Mouse (Mus musculus): ENCODE results near the gene Plbd1. TPM values are rescaled to one million over a fixed set of nuclear protein-coding genes. Genes with fewer than 3 reads are reported as not detected.

Gene Plbd1
- total RNA-seq, 2 experiments from 2014 or later = 0.16 to 0.30 TPM

DNA sequence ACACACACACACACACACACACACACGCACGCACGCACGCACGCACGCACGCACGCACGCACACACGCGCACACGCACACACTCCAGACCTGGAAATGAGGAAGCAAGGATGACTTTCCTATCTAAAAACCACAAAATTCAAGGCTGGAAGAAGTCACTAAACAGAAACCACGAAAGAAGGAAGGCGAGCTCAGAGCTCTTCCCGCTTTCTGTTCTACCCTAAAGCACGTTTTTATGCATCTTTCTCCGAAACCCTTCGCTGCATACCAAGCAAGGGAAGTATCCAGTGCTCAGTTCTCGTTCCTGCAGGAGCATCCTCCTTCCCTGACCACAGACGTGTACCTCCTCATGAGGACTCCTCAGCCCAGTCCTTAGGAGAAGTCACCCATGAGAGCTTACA, 7.3 kb downstream of the Plbd1 start:
- no peak for DNase-seq (ENCODE audit: low spot score in 2 of 2)
- intact Hi-C loops (cut with DNase I) = no loop called here

DNA sequence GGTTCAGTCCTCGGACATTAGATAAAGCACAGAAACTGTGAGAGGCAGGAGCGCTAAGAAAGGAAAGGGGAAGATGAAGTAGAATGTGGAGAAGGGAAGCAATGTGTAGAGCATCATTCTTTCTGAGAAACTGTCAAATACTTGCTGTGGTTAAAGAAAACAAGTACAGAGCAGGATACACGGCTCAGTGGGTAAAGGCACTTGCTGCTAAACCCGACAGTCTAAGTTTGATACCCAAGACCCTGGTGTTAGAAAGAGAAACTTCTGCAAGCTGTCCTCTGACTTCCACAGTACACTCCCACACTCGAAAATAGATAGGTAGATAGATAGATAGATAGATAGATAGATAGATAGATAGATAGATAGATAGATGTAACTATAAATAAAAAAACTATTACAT, 8.4 kb downstream of the Plbd1 start:
- intact Hi-C loops (cut with DNase I) = no loop called here

DNA sequence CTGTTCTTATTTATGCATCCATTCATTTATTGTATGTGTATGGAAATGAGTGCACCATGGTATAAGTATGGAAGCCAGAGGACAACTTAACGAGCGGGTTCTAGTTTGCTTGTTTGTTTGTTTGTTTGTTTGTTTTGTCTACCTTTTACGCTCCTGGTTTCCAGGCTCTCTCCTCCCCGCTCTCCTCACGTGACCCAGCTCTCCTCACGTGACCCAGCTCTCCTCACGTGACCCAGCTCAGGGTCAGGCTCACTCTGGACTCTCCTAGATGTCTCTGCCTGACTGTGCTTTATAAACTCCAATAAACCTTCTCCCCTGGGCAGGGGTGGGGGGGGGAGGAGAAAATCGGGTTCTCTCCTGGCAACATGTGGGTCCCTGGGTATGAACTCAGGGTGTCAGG, 11.1 kb downstream of the Plbd1 start:
- intact Hi-C loops (cut with DNase I) = no loop called here
- no peak for DNase-seq (ENCODE audit: low spot score in 2 of 2)

More for the DNA sequence above, 8.4 kb downstream of the Plbd1 start:
- no peak for DNase-seq (ENCODE audit: low spot score in 2 of 2)

DNA sequence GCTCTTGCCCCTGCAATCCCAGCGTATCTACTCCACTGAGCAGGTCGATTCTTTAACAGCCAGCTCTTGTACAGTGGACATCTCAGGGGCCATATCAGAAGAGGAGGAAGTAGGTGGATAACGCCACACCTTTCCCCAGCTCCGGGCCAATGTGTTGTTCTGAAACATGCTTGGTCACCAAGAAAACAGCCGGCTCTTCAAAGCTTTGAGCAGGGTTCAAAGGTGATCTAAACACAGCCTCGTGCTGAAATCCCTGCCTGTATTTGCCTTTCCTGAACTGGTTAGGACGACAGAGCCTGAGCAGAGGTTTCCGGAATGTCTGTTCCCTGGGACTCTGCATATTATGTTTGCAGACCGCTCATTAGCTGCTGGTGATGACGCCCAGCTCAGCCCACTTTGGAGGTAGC, 14.3 kb downstream of the Plbd1 start:
- intact Hi-C loops (cut with DNase I) = no loop called here

DNA sequence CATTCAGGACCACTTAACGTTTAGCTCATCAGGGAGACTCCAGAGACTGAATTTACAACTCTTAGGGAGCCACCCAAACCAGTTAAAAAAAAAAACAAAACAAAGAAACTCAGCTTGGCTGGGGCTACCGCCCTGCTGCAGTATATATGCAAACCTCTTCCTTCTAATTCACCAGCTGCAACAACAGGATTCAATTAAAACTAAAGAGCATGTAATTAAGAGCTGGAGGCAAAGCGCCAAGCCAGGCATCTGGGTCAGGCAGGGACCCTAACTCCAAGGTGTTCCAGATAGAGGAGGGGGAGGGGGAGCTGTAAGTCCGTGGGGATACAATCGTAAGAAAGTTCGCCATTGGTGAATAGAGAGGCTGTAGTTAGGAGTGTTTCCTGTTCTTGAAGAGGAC, 15.5 kb downstream of the Plbd1 start:
- intact Hi-C loops (cut with DNase I) = no loop called here
- DNase-seq (ENCODE audit: low spot score in 2 of 2) = no peak

More for the DNA sequence above, 14.3 kb downstream of the Plbd1 start:
- no peak for DNase-seq (ENCODE audit: low spot score in 2 of 2)

DNA sequence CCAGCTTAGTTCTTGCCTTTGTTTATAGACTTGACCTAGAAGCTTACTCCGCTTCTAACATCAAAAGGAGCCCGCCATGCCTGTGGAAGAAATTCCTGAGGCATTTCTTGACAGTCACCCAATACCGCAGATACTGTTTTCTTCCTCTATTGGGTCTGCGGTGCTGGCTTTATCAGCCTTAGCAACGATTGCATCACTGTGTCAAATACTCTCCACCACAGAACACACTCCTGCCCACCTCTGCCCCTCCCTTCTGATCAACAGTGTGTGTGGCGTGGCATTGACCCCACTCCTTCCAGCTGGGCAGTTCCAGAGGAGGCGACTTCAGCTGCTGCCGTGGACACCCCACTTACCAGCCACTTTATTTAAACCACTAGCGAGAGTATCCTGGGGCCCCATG, 16.0 kb downstream of the Plbd1 start:
- DNase-seq (ENCODE audit: low spot score in 2 of 2) = no peak
- intact Hi-C loops (cut with DNase I) = no loop called here

DNA sequence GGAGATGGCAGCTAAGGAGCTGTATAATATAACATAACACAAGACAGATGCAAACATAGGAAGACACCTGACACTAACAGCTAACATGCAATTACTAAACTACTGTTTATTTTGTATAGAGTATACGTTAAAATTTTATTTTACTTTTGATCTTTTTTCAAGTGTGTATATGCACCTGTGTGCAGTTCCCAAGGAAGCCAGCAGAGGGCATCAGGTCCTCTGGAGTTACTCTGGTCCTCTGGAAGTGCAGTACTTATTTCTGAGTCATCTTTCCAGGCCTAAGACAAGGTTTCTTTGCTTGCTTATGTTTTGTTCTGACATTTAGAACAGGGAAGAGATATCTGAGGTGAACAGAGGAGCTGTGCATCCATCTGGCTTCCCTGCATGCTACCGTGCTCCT, 17.6 kb downstream of the Plbd1 start:
- intact Hi-C loops (cut with DNase I) = no loop called here
- DNase-seq (ENCODE audit: low spot score in 2 of 2) = no peak

DNA sequence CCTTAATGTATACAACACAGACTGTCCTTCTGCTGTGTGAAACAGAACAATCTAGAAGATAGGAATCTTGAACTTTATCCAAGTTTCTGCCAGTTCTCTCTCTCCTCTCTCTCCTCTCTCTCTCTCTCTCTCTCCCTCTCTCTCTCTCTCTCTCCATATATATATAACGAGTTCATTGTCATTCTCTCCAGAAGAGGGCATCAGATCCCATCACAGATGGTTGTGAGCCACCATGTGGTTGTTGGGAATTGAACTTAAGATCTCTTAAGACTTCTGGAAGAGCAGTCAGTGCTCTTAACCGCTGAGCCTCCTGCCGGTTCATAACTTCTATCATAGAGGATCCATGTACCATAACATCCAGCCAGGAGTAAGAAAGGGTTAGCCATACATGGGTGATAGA, 26.7 kb downstream of the Plbd1 start:
- intact Hi-C loops (cut with DNase I) = loop anchor here (5.0 kb wide), 1 partner anchor 107 kb away; no protein-coding TSS in a partner anchor
- DNase-seq (ENCODE audit: low spot score in 2 of 2) = no peak

DNA sequence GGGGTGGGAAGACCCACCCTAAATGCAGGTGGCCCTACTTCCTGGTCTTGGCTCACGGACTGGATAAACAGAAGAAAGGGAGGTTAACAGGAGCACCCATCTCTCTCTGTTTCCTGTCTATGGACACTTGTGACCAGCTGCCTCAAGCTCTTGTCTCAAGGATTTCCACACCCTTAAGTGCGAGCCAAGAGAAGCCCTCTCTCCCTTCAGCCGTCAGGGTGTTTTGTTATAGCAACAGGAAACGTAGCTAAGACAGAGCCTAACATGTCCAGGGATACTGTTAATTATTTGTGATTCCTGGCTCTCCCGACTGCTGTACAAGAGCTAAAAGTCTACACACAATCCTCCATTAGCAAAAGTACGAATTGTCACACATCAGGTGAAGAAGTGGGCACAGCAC, 28.0 kb downstream of the Plbd1 start:
- intact Hi-C loops (cut with DNase I) = no loop called here
- DNase-seq (ENCODE audit: low spot score in 2 of 2) = no peak

DNA sequence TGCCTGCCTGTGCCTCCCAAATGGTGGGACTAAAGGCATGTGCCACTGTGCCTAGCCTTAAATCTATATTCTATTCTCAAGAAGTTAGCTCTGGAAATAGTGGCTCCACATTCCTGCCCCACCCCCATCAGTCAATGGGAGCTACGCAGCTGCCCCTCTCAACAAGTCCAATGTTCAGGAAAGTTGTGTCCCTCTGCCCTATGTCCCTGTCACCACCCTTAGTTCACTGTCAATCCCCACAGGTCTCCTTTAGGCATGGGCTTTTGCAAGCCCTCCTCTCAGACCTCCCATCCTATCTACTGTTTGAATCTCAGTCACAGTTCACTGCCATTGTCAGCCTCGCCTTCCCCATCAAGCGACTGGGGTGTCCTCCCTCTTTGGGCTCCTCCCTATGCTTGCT, 28.6 kb downstream of the Plbd1 start:
- intact Hi-C loops (cut with DNase I) = no loop called here

DNA sequence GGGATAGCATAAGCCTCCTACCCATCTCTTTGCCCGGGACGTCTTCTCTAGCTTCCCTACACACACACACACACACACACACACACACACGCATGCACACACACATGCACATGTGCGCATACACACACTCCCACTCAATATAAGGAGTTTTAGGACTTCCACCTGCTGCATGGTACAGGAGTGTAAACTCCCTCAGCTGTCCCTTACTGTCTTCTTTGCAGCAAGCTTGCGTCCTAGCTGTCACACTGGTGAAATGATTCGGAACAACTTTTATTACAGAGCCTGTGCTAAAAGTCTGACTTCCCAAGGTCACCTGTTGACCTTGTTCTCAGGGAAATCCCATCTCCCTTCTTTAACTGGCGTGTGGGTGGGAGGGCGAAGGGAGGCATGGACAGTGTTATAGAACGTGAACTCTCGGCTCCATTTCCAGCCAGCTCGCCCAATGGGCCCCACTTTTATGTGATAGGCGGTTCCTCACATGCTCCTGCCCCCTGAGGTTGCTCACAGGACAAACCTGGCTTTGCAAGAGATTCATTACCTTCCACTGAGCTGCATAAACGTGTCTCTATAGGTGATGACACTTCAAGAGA, 29.7 kb downstream of the Plbd1 start:
- intact Hi-C loops (cut with DNase I) = no loop called here
- no peak for DNase-seq (ENCODE audit: low spot score in 2 of 2)

More for the DNA sequence above, 28.6 kb downstream of the Plbd1 start:
- DNase-seq (ENCODE audit: low spot score in 2 of 2) = no peak

DNA sequence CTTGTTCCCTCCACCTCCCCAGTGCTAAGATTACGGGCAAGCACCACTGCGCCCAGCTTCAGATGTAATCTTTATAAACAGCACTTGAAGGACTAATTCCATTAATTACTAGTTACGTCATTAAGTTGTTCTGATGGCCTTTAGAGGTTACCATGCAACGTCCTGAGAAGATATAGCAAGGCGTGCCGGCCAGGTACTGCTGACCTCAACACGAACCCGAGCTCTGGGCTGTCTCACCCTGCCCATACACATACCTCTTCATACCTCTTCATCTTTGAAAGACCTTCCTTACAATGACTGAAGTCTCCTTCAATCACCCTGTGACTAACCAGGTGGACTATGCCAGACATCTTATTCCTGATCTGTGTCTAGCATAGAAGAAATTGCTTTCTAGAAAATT, 30.2 kb downstream of the Plbd1 start:
- DNase-seq (ENCODE audit: low spot score in 2 of 2) = no peak
- intact Hi-C loops (cut with DNase I) = no loop called here

DNA sequence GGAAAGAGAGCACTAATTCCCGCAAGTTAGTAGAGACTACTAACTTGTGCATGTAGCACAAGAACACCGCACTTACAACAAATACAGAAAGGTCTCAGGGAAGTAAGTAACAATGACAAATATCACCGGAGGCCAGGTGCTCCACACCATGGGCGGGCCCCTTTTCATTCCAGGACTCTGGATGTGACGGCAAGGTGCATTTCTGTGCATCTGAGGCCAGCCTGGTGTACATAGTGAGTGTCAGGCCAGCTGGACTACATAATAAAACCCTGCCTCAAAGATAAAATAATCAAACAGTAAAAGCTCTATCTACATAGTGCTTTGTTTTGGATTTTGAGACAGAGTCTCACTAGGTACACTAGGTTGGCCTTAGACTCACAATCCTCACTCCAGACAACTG, 32.1 kb downstream of the Plbd1 start:
- no peak for DNase-seq (ENCODE audit: low spot score in 2 of 2)
- intact Hi-C loops (cut with DNase I) = no loop called here

DNA sequence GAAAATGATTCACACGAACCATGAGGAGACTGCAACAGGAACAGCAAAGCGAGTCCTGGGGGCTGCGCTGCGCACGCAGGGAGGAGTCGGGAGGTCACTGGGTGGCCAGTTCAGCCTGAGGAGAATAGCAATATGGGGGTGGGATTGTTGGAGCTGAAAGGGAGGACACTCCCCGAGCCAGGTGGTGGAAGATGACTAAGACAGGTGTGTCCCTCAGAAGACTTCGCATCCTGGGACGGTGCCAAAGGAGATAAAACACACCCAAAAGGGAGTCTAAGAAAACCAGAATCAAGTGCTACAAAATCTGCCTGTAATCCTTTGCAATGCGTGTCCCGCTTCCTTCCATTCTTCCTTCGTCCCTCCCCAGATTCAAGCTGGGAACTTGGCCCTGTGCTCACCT, 36.3 kb downstream of the Plbd1 start:
- intact Hi-C loops (cut with DNase I) = no loop called here
- no peak for DNase-seq (ENCODE audit: low spot score in 2 of 2)

DNA sequence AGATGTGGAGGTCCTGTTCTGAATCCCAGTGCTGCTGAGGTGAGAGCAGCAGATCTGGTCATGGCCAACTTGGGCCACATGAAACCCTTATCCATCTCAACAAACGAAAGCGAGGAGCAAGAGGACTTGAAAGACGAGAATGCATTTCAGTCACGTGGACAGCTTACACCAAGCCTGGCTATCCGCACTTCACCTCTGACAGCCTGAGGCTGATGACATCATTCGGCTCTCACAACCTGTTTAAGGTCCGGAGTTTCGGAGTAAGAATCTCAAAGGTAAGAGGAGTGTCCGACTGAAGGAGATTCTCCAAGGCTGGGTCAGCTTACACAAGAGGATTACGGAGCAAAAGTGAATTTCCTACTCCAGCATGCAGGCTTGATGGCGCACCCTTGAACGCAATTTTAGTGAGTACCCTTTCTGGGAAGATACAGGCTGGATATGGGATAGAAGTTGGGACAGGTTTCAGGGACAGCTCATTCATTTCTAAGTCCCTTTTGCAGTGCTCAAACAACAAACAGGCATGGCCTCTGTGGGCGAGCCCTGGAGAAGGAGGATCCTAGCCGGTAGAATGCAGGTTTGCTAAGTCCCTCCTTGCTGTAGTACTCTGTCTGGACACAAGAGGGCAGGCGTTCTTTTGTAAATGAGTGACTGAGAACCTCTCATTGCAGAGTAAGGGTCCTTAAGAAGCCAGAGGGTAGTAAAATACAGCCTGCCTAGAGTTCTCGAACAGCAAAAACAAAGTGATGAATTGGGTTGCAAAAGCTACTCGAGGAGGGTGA, 41.2 kb downstream of the Plbd1 start:
- intact Hi-C loops (cut with DNase I) = loop anchor here (2.0 kb wide), 2 partner anchors 102 to 122 kb away; no protein-coding TSS in a partner anchor
- peak; percentile 81 to 87 for DNase-seq (ENCODE audit: low spot score in 2 of 2)

DNA sequence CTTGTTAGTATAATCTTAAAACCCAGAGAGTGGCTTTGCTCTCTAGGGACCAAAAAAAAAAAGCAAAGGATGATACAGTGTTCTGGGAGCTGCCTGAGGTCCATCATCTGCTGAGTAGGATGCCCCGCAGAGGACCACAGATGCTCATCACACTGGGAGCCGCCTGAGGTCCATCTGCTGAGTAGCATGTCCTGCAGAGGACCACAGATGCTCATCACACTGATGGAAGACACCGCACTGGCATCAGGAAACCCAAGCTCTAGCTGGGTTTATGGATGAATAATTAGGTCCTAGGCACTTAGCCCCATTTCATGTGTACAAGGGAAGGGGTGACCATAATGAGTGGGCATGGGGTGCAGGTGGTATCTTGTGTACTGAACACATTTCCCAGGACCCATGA, 47.6 kb downstream of the Plbd1 start:
- intact Hi-C loops (cut with DNase I) = loop anchor here (5.0 kb wide), 1 partner anchor 192 kb away; no protein-coding TSS in a partner anchor
- DNase-seq (ENCODE audit: low spot score in 2 of 2) = no peak

DNA sequence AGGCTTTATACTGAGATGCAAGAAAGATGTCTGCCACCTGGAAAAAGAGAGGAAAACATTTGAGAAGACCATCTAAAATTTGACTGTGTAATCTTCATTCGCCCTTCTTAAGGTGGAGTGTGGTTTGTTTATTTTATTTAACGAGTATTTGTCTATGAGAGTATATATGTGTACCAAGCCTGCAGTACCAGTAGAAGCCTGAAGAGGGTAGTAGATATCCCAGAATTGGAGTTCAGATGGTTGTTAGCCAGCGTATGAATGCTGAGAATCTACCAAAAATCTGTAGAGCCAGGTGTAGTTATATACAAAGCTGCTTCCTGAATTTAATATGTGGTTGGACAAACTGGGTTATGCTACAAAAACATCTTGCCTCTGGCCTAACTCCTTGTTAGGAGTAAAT, 49.4 kb downstream of the Plbd1 start:
- intact Hi-C loops (cut with DNase I) = loop anchor here (5.0 kb wide), 1 partner anchor 190 kb away; no protein-coding TSS in a partner anchor

DNA sequence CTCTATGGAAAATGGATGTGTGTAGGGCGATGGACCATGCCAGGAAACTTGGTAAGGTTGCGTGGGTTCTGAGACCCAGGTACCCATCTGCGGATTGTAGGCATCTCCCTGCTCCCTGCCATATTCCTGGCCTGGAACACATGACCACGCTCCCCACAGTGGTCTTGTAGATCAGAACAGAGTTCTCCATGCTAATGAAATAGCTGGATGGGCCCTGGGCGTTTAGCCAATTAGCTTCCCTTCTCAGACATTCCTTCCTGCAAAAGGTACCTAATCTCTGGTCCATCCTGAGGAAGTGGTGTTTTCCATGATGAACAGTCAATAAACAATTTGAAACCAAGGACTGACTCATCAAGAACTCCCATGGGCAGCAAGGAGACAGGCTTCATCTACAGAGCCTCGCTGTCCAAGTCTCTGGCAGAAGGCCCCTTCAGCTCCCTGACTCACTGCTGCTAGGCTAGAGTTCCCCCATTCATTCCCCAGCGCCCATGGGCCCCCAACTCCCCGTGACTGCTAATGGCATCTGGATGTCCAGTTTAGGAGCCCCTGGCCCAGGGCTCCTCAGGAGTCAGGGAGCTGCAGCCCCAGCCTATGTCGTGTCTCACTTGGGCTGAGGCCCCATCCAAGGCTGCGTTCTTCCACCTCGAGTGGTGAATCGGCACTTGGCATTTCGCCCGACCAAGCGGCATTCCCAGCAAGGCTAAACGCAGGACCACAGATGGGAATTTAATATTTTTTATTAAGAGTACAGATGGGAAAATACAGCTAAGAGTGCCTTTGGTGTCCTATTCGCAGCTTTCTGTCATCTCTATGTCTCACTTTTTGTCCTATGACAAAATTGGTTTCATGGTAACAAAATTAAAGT, 50.1 kb downstream of the Plbd1 start:
- DNase-seq (ENCODE audit: low spot score in 2 of 2) = no peak
- intact Hi-C loops (cut with DNase I) = loop anchor here (5.0 kb wide), 1 partner anchor 189 kb away; no protein-coding TSS in a partner anchor

More for the DNA sequence above, 49.4 kb downstream of the Plbd1 start:
- DNase-seq (ENCODE audit: low spot score in 2 of 2) = no peak

DNA sequence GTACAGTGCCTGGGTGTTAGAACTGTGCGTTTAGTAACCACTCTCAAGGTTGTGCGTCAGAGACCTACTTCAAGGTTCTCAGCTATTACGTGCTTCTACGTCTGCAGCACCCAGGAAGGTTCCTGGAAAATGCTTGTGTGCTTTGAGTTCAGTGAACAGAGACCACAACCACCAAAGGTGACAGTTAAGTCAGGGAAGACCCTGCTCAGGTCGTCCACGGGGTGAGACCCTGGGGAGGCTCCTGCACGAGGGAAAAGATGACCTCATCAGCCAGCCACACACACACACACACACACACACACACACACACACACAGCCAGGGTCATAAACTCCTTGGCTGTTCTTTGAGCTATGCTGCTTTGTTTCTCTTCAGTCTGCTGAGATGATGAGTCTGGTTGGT, 59.1 kb downstream of the Plbd1 start:
- DNase-seq (ENCODE audit: low spot score in 2 of 2) = no peak

DNA sequence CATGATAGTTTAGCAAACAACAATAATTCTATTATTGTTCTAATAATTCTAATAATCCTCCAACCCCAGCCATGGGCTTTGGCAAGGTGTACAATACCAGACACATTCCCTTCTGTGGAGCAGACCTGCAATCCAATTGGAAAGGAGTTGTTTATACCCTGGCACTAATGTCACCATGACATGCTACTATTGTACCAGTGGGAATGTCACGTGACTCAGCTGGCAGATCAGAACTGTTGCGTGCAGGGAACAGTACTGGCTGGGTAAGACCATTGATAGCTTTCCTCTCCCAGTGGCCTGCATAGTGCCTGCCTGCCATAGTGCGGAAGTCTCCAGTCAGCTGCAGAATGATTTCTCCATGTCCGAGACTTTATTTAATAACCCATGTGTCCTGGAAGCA, 67.2 kb downstream of the Plbd1 start:
- intact Hi-C loops (cut with DNase I) = no loop called here
- no peak for DNase-seq (ENCODE audit: low spot score in 2 of 2)

More for the DNA sequence above, 59.1 kb downstream of the Plbd1 start:
- intact Hi-C loops (cut with DNase I) = no loop called here
